Mouse (Mus musculus): Measurements from ENCODE around the gene Dpp4.

Dpp4 gene

GRCm38 (mm10) chr2:62408701-62409201 lies 3.3 kb downstream of the Dpp4 start:
- no peak for DNase-seq (ENCODE audit: low spot score)

GRCm38 (mm10) chr2:62408216-62408615 lies 3.8 kb downstream of the Dpp4 start:
- no peak for DNase-seq (ENCODE audit: low spot score)

GRCm38 (mm10) chr2:62403556-62404135 lies 8.4 kb downstream of the Dpp4 start:
- no peak for DNase-seq (ENCODE audit: low spot score)

GRCm38 (mm10) chr2:62401011-62401410 lies 11.0 kb downstream of the Dpp4 start:
- no peak for DNase-seq (ENCODE audit: low spot score)

GRCm38 (mm10) chr2:62399832-62400231 lies 12.2 kb downstream of the Dpp4 start:
- DNase-seq (ENCODE audit: low spot score), result no peak

- no peak for DNase-seq (ENCODE audit: low spot score)
Measured at GRCm38 (mm10) chr2:62399361-62399760, 12.7 kb downstream of the Dpp4 start.

GRCm38 (mm10) chr2:62398115-62398875 lies 13.7 kb downstream of the Dpp4 start:
- DNase-seq (ENCODE audit: low spot score), result no peak

- DNase-seq (ENCODE audit: low spot score), result peak; percentile 66
Measured at GRCm38 (mm10) chr2:62397661-62398060, 14.4 kb downstream of the Dpp4 start.

GRCm38 (mm10) chr2:62396799-62397198 lies 15.2 kb downstream of the Dpp4 start:
- no peak for DNase-seq (ENCODE audit: low spot score)

- no peak for DNase-seq (ENCODE audit: low spot score)
Measured at GRCm38 (mm10) chr2:62394800-62395199, 17.2 kb downstream of the Dpp4 start.

- DNase-seq (ENCODE audit: low spot score), result no peak
Measured at GRCm38 (mm10) chr2:62392098-62392497, 19.9 kb downstream of the Dpp4 start.

GRCm38 (mm10) chr2:62390961-62391461 lies 21.0 kb downstream of the Dpp4 start:
- no peak for DNase-seq (ENCODE audit: low spot score)

GRCm38 (mm10) chr2:62390305-62390704 lies 21.7 kb downstream of the Dpp4 start:
- DNase-seq (ENCODE audit: low spot score), result no peak

- no peak for DNase-seq (ENCODE audit: low spot score)
Measured at GRCm38 (mm10) chr2:62388841-62389240, 23.2 kb downstream of the Dpp4 start.

GRCm38 (mm10) chr2:62383196-62383595 lies 28.8 kb downstream of the Dpp4 start:
- DNase-seq (ENCODE audit: low spot score), result no peak

GRCm38 (mm10) chr2:62382440-62382839 lies 29.6 kb downstream of the Dpp4 start:
- DNase-seq (ENCODE audit: low spot score), result no peak

- DNase-seq (ENCODE audit: low spot score), result no peak
Measured at GRCm38 (mm10) chr2:62381756-62382155, 30.3 kb downstream of the Dpp4 start.

- DNase-seq (ENCODE audit: low spot score), result no peak
Measured at GRCm38 (mm10) chr2:62373692-62374091, 38.3 kb downstream of the Dpp4 start.

- peak; percentile 67 for DNase-seq (ENCODE audit: low spot score)
Measured at GRCm38 (mm10) chr2:62370048-62370447, 42.0 kb downstream of the Dpp4 start.

GRCm38 (mm10) chr2:62368349-62369053 lies 43.5 kb downstream of the Dpp4 start:
- DNase-seq (ENCODE audit: low spot score), result peak; percentile 42

GRCm38 (mm10) chr2:62363606-62364005 lies 48.4 kb downstream of the Dpp4 start:
- DNase-seq (ENCODE audit: low spot score), result no peak

- no peak for DNase-seq (ENCODE audit: low spot score)
Measured at GRCm38 (mm10) chr2:62362211-62362610, 49.8 kb downstream of the Dpp4 start.

- no peak for DNase-seq (ENCODE audit: low spot score)
Measured at GRCm38 (mm10) chr2:62361514-62361913, 50.5 kb downstream of the Dpp4 start.

Measured in yolk sac, embryonic 10.5 days (tissue).